Mouse (Mus musculus) thymus, postnatal 10 days (tissue): Measurements from ENCODE around the gene Psmb1.
"Not testable (repeated sequence)": the region's sequence is repeated elsewhere in the genome, so short reads cannot be mapped to it uniquely, and the experiment has no call there.

Experiments used
- DNase-seq, 2 experiments: peaks; one replicate each; pipeline ENCODE4 v3.0.0; 2021; ENCODE audit warnings: low spot score in 2 of 2

Psmb1 gene

DNA sequence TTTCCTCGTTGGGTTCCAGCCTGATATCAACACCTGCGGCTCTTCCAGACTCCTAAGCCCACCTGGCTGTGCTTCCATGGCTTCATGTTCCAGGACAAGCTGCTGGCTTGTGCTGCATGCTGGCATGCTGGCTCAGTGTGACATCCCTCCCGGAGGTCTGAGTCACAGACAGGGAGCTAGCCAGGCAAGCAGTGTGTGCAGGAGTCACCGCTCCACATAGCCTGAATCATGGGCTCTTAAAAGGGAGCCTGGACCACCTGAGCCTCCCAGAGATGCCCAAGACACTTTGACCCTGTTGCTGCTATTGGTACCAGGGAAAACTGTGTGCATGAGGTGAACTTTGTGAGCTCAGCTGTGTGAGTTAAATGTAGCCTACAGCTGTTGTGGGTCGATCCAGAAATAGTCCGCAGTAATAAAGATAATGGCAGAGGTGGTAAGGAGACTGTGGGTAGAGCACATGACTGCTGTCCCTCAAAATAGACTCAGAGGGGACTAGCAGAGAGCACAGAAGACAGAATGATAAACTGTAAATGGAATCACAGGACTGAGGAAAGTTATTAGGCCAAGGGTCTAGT lies 37.5 kb downstream of the Psmb1 start:
- no peak for DNase-seq

DNA sequence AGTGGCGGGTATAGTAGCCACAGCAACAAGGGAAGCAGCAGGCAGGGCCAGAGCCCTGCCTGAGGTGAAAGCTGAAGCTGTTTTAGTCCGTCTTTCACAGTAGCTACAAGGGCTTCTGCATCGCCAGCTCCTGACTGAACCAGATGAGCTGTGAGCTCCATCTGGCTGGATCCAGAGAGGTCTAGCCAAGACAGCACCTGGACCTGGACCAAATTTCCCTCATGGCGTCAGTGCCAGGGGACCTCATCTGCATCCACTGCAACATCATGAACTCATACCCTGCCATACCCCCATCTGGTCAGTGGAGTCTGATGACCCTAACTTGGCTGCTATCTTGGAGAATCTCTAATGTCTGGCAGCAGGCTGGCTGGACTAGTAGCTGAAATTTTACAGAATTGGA lies 39.8 kb downstream of the Psmb1 start:
- DNase-seq, result no peak

DNA sequence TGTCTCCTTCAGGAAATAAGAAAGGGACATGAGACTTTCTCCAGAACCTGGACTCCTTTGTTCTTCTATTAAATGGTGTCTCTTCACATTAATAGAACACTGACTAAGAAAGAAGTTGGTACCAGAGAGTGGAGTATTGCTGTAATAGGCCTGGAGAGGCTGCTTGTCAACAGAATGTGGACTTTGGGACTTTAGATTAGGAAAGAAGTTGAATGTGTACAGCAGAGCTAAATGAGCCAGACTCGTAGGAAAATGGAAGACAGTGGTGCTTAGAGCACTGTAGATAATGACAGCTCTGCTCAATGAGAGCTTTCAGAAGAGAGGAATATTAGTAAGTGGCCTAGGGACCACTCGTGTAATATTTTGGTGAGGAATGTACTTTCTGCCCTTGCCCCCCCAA lies 43.0 kb downstream of the Psmb1 start:
- no peak for DNase-seq

DNA sequence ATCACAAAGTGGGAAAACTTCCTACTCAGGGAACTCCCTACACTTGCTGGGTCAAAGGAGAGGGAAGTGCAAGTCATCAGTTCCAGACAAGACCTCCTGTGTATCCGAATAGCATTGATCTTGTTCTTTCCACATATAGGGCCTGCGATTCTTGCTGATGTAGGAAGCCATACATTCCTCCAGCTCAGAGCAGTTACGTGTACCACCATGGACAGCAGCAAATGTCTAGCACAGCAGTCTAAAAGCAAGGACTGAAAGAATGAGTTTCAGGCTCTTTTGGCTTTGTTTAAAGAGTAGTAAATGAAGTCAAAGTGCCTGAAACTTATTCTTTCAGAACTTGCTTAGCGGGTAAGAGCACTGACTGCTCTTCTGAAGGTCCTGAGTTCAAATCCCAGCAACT lies 44.3 kb downstream of the Psmb1 start:
- DNase-seq, result no peak

DNA sequence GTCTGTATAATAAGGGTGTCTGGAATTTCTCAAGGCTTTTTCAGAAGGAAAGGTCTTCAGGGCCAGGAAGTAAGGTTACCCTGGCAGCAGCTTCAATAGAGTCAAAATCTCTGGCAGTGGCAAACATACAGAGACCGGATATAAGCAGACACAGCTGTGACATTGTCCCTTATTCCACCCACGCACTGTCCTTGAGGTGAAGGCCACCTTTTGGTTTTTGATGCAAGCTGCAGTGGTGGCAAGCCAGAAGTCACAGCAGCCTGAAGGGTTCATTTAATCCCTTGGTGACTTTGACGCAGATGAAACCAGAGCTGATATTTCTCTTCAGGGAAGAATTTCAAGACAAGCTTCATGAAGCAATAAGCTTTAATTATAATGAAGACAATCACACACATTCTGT lies 49.9 kb downstream of the Psmb1 start:
- DNase-seq, result no peak

DNA sequence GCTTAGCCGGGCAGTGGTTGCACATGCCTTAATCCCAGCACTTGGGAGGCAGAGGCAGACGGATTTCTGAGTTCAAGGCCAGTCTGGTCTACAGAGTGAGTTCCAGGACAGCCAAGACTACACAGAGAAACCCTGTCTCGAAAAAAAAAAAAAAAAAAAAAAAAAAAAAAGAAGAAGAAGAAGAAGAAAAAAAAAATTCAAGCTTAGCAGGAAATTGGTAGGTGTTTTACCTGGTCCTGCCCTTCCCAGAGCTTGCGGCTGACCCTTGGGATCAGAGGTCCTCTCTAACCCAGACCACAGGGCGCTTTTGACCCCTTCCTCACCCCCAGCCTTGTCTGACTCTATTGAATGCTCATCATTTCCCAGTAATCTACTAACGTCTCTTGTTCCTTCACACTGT lies 50.4 kb downstream of the Psmb1 start:
- DNase-seq, result not testable (repeated sequence)

DNA sequence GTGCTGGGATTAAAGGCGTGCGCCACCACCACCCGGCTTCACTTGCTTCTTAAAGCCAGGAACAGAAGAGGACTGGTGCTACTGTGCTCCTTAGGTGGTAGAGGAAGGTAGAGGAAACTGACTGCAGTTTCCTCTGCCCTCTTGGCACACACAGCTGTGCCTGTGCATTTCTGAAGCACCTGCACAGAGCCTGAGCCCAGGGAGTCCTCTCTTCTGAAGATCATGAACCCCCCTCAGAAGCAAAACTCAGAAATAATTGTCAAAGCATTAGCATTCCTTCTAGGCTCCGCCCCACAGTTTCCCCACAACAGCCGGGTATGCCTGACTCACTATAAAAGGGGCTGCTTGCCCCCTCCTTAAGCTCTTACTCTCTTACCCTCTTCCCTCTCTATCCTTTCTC lies 51.7 kb downstream of the Psmb1 start:
- peak; percentile 19 to 26 for DNase-seq

DNA sequence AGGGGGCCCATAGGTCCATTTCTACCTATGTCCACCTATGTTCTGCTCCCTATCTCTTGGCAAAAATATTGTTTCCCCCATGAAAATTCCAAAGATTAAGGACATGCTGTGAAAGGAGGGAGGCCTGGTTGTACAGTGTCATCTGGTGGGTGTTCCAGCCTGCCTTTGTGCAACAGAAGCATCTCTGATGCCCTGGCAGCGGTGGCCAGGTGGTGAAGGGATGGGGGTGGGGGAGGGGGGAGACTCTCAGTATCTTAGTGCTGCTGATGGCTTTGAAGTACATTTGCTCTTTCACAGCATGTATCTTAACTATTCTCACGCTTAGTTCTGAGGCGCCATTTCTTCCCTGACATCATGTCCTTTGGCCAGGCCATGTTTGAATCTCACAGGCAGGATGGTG lies 54.1 kb downstream of the Psmb1 start:
- DNase-seq, result no peak

DNA sequence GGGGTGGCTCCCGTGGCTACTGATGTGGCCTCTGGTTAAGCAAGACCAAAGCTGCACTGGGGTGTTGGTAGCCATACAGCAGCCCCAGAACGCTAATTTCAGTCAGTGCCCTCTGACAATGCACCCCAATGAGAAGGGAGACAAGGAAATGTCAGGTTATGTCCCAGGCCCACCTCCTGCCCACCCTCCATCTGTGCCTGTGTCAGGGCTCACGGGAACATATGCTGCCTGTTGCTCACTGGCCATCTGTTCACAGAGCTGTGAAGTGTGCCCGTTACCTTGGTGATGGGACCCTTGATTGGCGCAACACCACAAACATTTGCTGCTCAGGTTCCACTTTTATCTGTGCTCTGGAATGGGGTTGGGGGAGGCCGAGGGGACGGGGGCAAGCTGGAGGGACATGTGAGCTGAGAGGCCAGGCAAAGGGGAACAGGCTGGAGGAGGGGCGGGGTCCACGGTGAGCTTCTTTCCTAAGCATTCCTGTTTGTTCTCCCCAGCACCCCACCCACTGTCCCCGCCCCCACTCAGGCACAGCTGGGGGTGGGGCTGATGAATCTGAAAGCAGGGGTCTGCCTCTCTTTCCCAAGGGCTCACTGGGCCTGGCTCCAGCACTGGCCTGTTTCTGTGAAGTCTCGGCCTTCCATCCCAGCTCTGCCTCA lies 59.0 kb downstream of the Psmb1 start:
- DNase-seq, result no peak

DNA sequence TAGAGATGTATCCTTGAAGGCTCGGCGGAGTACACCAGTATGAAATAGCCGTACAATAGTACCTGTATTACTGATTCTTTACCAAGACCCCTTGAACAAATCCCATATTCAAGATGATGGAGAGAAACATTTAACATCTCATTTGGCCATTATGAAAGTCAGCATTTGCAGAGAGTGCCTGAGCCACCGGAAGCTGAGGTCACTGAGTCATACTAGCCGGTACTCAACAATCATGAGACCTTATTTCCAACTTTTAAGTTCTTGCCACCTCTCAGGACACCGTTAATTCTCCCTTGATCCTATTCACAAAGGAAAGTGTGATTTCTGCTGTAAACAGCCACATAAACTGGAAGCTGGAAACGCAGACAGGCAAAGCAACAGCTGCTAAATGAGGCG lies 59.5 kb downstream of the Psmb1 start:
- DNase-seq, result no peak

DNA sequence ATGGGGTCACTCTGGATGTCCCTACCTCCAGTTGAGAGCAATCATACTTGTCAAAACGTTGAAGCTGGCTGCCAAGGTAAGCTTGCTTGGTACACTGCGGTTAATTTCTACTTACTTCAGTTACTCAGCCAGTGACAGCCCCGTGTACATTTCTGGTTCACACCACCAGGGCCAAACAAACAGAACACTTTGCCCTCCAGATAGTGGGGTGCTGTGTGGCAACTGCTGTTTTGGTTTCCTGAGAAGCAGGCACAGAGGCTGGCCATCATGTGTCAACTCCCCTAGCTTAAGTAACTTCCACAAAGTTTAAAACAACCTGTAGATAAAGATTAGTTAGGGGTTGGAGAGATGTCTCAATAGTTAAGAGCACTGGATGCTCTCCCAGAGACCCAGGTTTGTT lies 64.8 kb downstream of the Psmb1 start:
- DNase-seq, result no peak

DNA sequence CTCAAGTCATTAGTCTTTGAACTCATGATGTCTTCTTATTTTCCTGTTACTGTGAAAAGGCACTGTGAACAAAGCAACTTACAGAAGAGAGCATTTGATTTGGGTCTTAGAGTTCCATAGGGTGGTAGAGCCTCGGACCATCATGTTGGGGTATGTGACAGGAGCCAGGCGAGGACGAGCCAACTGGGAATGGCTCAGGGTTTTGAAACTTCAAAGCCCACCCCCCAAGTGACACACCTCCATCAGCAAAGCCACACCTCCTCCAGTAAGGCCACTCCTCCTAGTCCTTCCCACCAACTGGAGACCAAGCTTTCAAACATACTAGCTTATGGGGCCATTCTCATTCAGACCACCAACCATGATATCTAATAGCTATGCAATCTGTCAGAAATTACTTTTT lies 67.5 kb downstream of the Psmb1 start:
- no peak for DNase-seq

DNA sequence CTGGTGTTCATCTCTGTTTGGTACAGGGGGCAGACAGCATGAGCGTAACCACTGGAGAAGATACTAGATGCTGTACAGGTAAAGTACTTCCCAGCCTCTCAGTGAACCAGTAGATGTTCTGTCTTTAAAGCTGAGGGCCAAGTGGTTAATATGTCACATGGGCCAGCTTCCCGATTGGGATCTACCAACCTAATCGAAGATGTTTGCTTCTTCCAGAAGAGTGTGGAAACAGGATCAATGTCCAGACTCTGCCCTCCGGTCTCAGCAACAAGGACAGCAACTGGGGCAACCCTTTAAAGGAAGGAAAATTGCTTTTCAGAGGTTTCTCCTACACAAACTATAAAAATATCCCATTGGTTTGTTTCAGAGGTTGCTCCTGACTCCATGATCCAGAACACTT lies 68.0 kb downstream of the Psmb1 start:
- no peak for DNase-seq

DNA sequence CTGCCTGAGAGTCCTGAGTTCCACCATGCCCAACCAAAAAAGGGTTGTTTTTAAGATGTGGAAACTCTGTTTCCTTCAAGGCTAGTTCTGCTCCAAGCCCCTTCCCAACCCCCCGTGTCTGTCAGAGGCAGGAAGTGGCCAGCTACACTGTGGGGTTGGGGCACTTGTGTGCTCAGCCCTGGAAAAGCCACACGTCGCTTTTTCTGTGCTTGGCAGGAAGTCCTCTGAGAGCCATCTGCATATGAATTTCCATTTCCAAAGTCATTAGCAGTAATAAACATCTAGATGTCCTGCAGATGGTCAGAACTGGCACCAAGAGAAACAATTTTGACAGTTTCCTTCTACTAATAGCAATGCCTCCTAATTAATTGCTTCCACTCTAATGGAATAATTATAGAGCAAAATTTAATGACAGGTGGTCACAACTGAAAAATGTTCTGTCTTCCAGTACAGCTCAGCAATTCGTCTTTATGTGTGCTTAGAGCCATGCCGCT lies 68.5 kb downstream of the Psmb1 start:
- no peak for DNase-seq

DNA sequence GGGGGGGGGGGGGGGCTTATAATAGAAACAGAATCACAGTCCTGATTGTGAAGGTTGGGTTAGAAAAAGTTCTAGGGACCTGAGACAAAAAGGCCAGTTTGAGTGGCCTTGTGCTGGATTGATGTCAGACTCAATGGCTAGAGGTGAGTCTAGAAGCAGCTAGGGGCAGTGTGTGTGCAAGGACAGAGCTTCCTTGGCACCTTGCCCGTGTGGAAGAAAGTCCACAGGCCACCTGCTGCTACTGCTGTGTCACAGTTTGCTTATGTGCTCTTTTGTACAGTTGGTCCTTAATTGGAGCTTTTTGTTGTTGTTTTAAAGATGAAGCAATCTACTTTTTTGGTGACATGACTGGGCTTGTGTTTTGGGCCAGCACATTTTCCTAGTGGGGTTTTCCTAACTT lies 69.6 kb downstream of the Psmb1 start:
- no peak for DNase-seq

DNA sequence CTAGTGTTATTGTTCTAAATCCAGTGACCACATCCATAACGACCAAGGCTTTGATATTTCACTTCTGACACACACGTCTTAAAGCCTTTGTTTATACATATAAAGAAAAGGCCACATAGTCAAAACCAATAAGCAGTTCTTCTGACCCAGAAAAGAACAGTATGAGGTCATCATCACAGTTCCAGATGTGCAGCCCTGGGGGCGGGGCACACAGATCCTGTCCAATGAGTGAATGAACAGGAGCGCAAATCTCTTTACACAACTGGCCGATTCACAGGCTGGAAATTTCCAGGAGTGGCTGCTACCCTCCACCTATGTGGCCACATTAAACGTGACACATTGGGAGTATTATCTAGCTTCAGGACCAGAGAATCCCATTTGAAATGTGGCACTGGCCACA lies 70.1 kb downstream of the Psmb1 start:
- DNase-seq, result no peak

DNA sequence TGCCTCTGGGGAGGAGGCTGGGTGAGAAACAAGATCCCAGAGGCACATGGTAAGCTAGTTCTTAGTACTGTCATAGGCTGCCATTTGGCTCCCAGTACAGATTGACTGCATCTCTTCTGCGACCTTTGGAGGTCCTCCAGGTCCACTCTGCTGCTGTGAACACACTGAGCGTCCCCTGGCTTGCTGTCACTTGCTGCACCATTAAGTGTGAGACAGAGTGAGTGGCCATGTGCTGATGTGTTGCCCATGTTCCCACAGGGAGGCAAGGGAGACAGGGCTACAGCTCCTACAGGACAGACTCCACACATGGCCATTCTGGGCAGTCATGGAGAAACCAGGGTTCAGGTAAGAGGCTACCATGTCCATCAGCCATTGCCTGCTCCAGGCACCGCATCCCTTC lies 73.6 kb downstream of the Psmb1 start:
- DNase-seq, result no peak
